Mouse (Mus musculus) CH12F3 (cell line): ENCODE data around the gene Gm3415.
"Not testable (repeated sequence)": the region's sequence is repeated elsewhere in the genome, so short reads cannot be mapped to it uniquely, and the experiment has no call there.

Experiments
- in situ Hi-C: fragments of 300-500 bp; cut with MboI; formaldehyde crosslinking; loops from 2 replicates; pipeline ENCODE4 v1.14.3; 2020; ENCODE audit warnings: low sequenced_read_pairs

Gene Gm3415

GRCm38 (mm10) chr5:146598215-146599119, 42.5 kb downstream of the Gm3415 start:
- in situ Hi-C loops = no loop called here

GRCm38 (mm10) chr5:146599216-146599615, 43.3 kb downstream of the Gm3415 start:
- in situ Hi-C loops = not testable (repeated sequence)

- in situ Hi-C loops = no loop called here
Observed at GRCm38 (mm10) chr5:146599970-146600369, 44.0 kb downstream of the Gm3415 start.

- in situ Hi-C loops = no loop called here
Observed at GRCm38 (mm10) chr5:146606221-146606620, 50.3 kb downstream of the Gm3415 start.

GRCm38 (mm10) chr5:146606895-146607294, 51.0 kb downstream of the Gm3415 start:
- in situ Hi-C loops = no loop called here

- in situ Hi-C loops = no loop called here
Observed at GRCm38 (mm10) chr5:146607816-146608215, 51.9 kb downstream of the Gm3415 start.
